Mouse (Mus musculus) adrenal gland, adult 18-20 months (tissue): ENCODE measurements around the gene Aqp11. TPM values are rescaled to one million over a fixed set of nuclear protein-coding genes. Genes with fewer than 3 reads are reported as not detected.

Experiments
- DNase-seq, 2 experiments: peaks; one replicate each; pipeline ENCODE4 v3.0.0; 2021 to 2022; ENCODE audit warnings: low spot score in 2 of 2
- total RNA-seq, 2 experiments: library from RNA; stranded (reverse); gene quantifications; 1 replicate in 1 of 2; 2 replicates in 1 of 2; pipeline ENCODE4 v1.2.3; 2021

The Aqp11 gene
- total RNA-seq, 2 experiments from 2014 or later: 2.8 to 3.8 TPM

DNA sequence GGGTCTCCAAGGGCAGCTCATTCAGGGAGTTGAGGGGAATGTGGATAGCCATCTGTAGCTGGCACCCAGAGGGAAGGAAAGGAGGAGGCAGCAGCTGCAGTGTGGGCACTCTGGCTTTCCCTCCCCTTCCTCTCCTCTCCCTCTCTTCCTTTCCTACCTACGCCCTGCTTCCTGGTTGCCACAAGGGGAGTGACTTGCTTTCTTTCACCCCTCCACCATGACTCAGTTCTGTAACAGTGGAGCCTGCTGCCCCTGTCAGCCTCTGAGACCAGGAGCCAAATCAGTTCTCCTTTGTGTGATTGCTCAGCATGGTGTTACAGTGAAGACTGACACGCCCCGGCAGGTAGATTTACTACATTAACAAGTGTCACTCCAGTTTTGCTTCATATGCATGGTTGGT is 28.9 kb downstream of the Aqp11 start:
- DNase-seq: no peak

DNA sequence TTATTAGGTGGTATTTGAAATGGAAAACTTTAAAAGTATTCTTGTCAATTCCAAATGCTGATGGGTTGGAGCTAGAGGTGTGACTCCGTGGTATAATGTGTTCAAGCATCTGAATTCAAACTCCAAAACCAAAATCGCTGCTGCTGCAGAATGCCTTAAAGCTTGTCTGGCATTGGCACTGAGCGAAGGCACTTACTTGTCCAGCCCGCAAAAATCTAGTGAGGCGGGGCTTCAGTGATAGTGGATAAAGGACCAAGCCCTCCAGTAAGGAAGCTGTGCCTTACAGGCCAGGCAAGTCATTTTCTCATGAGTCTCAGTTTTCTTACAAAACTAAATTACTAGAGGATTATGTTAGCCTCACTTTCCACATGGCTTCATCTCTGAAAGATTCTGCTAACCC is 30.3 kb downstream of the Aqp11 start:
- DNase-seq: no peak

DNA sequence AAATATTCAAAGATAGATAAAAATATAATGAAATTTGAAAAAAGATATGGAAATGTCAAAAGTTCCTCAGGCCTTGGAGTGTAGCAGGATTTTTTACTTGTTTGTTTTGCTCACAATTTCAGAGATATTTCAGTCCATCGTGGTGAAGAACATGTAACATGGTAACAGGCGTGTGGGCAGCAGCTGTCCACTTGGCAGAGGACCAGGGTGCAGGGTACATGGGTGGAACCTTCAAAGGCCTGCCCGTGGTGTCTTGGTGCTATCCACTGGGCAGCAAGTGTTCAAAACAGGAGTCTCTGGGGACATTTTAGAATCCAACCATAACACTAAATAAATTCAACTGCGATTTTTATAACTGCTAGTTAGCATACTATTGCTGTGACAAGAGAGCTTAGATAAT is 31.0 kb downstream of the Aqp11 start:
- DNase-seq: no peak

DNA sequence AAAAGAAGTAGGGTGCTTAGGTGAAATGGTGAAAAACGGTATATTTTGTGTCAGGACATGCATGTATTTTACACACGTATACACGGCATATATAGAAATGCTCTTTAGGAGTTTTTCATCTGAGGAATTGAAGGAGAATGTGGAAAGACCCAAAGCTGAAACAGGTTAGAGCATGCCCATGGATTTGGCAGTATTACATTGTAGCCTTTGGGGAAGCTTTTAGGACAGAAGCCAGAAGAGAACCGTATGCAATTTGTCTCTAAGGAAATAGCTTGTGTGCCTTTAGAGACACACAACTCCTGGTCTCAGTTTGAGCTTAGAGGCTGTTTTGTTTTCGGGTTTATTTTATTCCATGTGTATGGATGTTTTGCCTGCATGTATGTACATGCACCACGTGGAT is 37.0 kb downstream of the Aqp11 start:
- DNase-seq: no peak

DNA sequence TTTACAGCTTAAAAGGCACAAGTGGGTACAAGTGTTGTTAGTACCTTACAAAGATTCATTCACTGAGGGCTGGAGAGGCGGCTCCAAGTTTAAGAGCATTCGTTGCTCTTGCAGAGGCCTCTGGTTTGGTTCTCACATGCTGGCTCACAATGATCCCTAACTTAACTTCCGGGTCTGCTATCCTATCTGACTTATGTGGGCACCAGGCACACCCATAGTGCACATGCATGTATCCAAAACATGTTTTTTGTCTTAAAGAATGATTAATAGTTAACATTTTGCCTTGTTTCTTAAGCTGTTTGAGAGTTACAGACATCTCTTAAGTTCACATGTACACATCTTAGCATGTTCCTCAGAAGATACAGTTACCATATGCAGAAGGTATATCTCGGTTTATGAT is 37.9 kb downstream of the Aqp11 start:
- DNase-seq: no peak

DNA sequence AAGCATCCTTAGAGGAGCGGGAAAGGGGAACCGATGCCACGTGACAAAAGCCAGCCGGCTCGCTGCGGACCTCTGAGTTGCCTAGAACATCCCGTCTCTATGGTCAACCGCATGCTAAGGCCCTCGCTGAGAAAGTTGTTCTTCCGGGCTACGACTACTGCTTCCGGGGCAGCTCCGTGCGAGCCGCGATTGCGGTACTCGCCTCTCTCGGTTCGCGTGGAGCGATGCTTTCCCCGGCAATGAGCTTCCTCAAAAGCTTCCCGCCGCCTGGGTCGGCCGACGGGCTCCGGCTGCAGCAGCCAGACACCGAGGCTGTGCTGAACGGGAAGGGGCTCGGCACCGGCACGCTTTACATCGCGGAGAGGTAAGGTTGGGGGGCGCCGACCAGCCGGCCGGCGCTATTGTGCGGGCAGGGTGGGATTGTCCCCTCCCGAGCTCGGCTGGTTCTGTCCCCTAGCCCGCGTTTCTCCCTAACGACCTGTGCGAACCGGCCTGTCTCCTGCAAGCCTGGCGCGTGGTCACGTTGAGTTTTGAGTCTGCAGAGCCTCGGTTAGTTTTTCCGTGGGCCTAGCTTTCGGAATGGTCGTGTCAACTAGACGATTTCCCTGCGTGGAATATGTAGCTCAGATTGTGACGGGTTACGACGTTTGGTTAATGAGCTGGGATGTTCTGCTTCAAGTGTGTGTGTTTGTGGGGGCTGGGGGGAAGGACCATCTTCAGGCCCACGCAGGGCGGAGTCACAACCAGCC is 41.4 kb downstream of the Aqp11 start, which contains the start of gene Clns1a:
Gene Clns1a (plus strand): TSS at position 129 of the 749 bp plus-strand sequence.
- peak; percentile 89 to 90 for DNase-seq

DNA sequence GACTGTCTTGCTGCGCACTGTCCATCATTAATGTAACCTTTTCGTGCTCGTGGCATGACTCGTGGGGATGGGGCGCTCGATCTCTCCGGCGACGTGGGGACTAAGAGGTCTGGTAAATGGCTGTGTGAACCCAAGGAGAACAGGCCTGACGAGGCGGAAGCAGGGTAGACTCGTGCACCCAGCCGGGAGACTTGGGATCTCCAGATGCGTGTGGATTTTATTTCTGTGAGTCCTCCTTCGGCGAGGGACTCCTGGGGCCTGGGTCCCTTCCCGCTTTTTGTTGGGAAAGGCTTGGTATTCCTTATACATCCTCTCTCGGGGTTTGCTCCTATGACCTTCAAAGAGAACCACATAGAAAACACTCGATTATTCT is 42.0 kb downstream of the Aqp11 start:
- peak in 1 of 2 experiments; percentile 32 for DNase-seq

DNA sequence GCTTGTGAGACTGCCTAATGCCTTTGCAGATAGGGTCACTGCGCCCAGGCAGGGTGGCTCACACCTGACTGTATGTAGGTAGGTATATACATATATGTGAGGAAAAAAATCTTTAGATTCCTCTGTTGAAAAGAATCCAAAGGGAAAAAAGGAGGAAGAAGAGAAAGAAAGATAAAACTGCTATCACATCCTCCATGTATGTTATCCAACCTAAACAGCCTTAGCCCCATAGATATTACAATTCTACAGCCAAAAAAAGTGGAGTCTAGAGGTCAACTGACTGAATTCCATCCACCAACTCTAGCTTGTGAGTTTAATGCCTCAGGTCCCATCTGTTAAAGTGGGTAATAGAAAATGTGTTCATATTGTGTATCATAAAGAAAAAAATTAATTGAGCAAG is 42.6 kb downstream of the Aqp11 start:
- DNase-seq: no peak

DNA sequence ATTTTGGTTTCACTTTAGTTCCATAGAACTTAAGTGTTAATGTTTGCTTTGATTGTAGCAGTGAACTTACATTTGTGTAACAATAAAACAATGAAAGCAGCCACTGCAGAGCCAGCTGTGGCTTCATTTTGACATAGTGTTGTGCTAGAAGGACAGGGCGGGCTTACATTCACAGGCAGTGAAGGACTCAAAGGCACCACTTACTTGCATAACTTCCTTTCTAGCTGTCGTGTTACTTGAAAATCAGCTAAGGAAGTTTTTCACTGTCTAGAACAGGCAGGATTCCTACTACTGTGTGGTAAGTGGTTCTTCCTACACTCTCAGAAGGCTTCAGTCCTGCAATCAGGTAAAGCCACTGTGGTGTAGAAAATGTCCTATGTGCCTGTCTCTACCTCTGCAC is 50.3 kb downstream of the Aqp11 start:
- DNase-seq: no peak

DNA sequence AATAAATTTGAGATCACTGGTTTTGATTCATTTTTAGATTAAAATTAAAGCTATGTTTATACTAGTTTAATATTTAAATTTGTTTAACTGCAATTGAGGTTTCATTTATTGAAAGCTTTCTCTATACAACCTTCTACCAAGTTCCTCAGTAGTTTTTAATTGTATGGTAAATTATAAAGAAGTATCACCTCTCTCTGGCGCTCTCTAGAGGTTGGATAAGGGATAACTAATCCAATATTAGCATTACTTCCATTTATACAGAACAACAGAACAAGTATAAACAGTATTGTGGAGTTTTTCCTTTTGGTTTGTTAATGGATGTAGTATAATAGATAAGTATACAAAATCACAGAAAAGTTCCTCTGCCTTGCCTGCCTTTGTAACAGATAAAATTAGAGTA is 58.9 kb downstream of the Aqp11 start:
- no peak for DNase-seq

Other genes with a start within 250 kb of the Aqp11 start
- 10 to 100 TPM; 28.7 to 55.4 TPM for gene Aamdc, start 158.8 kb downstream of the Aqp11 start, total RNA-seq
- 10 to 100 TPM; 23.1 to 24.2 TPM for gene Rsf1, start 158.4 kb downstream of the Aqp11 start, total RNA-seq
- 10 to 100 TPM; 47.4 to 53.8 TPM for gene Clns1a, start 41.7 kb downstream of the Aqp11 start, total RNA-seq
- gene Pak1, start 50.3 kb upstream of the Aqp11 start, total RNA-seq: 10 to 100 TPM; 26.9 to 31.3 TPM
- not detected for gene Gdpd4, start 181.7 kb upstream of the Aqp11 start, total RNA-seq